Mouse (Mus musculus) hindbrain, embryonic 11.5 days (tissue): ENCODE measurements around the gene Shb. TPM values are rescaled to one million over a fixed set of nuclear protein-coding genes. Genes with fewer than 3 reads are reported as not detected.
A peak's percentile ranks its signal among the peaks of the same experiment; 100 is the strongest.

Experiments
- ATAC-seq: fragments of 200-750 bp; cut with Nextera tagmentation; 2 replicates; pipeline ENCODE4 v1.8.0; 2017; ENCODE audit warnings: mild to moderate bottlenecking, moderate TSS enrichment, moderate library complexity; ENCODE audit not compliant: low FRiP score
- DNase-seq: peaks from one replicate; pipeline ENCODE4 v3.0.0-alpha.2; 2015; ENCODE audit warnings: low spot score
- H3K27ac ChIP-seq: fragments of 300-500 bp; sonication (generic); 2 replicates; pipeline ENCODE4 v1.5.1; 2014; ENCODE audit warnings: mild to moderate bottlenecking, low read depth, low read length
- H3K27me3 ChIP-seq: fragments of 300-500 bp; sonication (generic); 2 replicates; pipeline ENCODE4 v1.6.1; 2014; ENCODE audit warnings: mild to moderate bottlenecking, low read length, moderate library complexity, mixed read lengths; ENCODE audit not compliant: control insufficient read depth, insufficient read depth
- H3K36me3 ChIP-seq: fragments of 300-500 bp; sonication (generic); 2 replicates; pipeline ENCODE4 v1.6.1; 2014; ENCODE audit warnings: mild to moderate bottlenecking, low read length, moderate library complexity, mixed read lengths; ENCODE audit not compliant: control insufficient read depth, insufficient read depth
- H3K4me1 ChIP-seq: fragments of 300-500 bp; sonication (generic); replicated peaks from 2 replicates; pipeline ENCODE4 v1.6.1; 2014; ENCODE audit warnings: low read length, mixed read lengths; ENCODE audit not compliant: control insufficient read depth, insufficient read depth
- H3K4me2 ChIP-seq: fragments of 300-500 bp; sonication (generic); replicated peaks from 2 replicates; pipeline ENCODE4 v1.6.1; 2014; ENCODE audit warnings: mild to moderate bottlenecking, low read depth, low read length
- H3K4me3 ChIP-seq: fragments of 300-500 bp; sonication (generic); 2 replicates; pipeline ENCODE4 v1.5.1; 2014; ENCODE audit warnings: low read depth, low read length
- H3K9ac ChIP-seq: fragments of 300-500 bp; sonication (generic); 2 replicates; pipeline ENCODE4 v1.6.1; 2014; ENCODE audit warnings: low read depth, low read length
- H3K9me3 ChIP-seq: fragments of 300-500 bp; sonication (generic); 2 replicates; pipeline ENCODE4 v1.6.1; 2016; ENCODE audit warnings: low read length; ENCODE audit not compliant: control insufficient read depth
- WGBS: fragments of 180-500 bp; shearing (Covaris S2); extraction: QIAGEN DNeasy Blood & Tissue Kit; methylation state at CpG from one replicate; pipeline ENCODE4 v1.1.7; 2014; 5-methylcytosine and 5-hydroxymethylcytosine counted together
- polyA plus RNA-seq: library from polyadenylated mRNA; unstranded; fragments of >200 nt; fragmentation: Nextera tagmentation; extraction: Ambion mirVana; gene quantifications from 2 replicates; pipeline ENCODE4 v1.2.1, GENCODE M21; 2014

Shb gene
- polyA plus RNA-seq, result 4.2 and 6.2 TPM in 2 replicates

DNA sequence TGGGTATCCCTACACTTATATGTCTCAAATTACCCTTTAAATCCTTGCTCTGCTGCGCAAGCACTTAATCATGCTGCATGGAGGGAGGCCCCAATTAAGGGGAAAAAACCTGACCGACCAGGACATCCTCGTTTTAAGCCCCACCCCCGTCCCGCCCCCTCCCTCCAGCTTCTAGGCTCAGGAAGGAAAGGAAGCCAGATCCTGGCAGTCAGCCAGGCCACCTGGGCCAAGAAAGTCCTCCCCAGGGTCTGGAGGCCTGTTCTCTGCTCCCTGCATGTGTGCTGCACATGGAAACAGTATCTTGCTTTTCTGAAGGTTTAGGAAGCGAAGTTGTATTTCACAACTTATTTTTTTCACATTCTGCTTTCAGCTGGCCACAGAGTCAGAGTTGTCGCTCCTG is at the start of gene Shb:
Shb (minus strand) TSS at position 96 of the 400 bp plus-strand sequence.
- Histone ChIP-seq H3K9me3 (no peaks in the 10 kb centered on the region), H3K27ac (peak within 1 kb of the TSS; percentile 78; the same call in 1 of the 2 replicates), H3K4me3 (peak within 1 kb of the TSS; percentile 74), H3K9ac (no peak within 1 kb of the TSS), H3K36me3 (no peaks in the 10 kb centered on the region), H3K27me3 (peaks cover 8% of the 10 kb centered on the region; the same call in 1 of the 2 replicates), H3K4me1 (peaks cover 12% of the 10 kb centered on the region), H3K4me2 (peak within 1 kb of the TSS; percentile 97)
- WGBS, result 17% methylated on average over 7 of the region's 7 CpGs
- ATAC-seq, result no peak
- DNase-seq, result peak; percentile 56

DNA sequence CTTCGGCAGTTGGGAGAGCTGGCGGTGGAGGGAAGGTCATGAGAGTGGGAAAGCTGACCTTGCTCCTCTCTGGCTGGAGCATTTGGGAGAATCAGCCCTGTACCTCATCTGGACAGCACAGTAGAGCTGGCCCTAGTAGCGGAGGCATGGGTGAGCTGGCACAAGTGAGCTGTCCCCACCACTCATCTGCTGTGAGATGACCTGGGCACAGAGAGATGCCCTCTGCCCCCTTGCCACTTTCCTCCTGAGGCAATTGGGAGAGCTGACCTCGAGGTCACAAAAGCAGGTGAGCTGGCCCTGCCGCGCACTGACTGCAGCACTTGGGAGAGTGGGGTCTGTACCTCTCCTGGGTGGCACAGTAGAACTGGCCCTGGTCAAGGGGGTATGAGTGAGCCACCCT is 48.8 kb upstream of the Shb start:
- no peak overlapping the region for H3K27ac ChIP-seq

GRCm38 (mm10) chr4:45578554-45579370 is 46.5 kb upstream of the Shb start:
- H3K4me1 ChIP-seq, result peaks cover 3% of the 10 kb centered on the region; the same call in 1 of the 2 replicates
- peak; percentile 41 for DNase-seq
- no peaks in the 10 kb centered on the region for H3K36me3 ChIP-seq
- no peak overlapping the region for H3K9ac ChIP-seq
- H3K4me3 ChIP-seq, result no peak overlapping the region
- 22% methylated on average over 22 of the region's 22 CpGs for WGBS
- no peak for ATAC-seq
- H3K4me2 ChIP-seq, result no peak overlapping the region
- H3K27ac ChIP-seq, result no peak overlapping the region
- H3K27me3 ChIP-seq, result no peaks in the 10 kb centered on the region
- no peaks in the 10 kb centered on the region for H3K9me3 ChIP-seq

More for the DNA sequence above, 48.8 kb upstream of the Shb start:
- ATAC-seq (no peak), DNase-seq (no peak)
- no peaks in the 10 kb centered on the region for H3K36me3 ChIP-seq
- H3K9me3 ChIP-seq, result no peaks in the 10 kb centered on the region
- peaks cover 3% of the 10 kb centered on the region; the same call in 1 of the 2 replicates for H3K4me1 ChIP-seq
- no peak overlapping the region for H3K4me3 ChIP-seq
- H3K27me3 ChIP-seq, result no peaks in the 10 kb centered on the region
- 87% methylated on average over 6 of the region's 6 CpGs for WGBS
- H3K4me2 ChIP-seq, result no peak overlapping the region
- H3K9ac ChIP-seq, result no peak overlapping the region

DNA sequence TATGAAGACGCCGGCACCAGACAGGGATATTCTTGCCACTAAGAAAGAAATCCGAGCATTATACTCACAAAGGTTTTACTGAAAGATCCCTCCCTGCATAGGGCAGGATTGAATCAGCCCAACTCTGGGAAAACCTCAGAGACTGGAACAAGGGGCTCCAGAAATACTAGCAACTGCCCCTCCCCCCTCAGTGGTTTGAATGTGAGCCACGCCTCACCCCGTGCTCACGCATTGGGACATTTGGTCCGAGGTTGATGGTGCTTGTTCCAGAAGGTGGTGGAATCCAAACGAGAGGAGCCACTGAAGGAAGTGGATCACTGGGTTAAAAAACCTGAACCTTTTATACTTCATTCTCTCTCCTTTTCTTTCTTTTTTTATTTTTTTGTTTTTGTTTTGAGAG is 45.4 kb upstream of the Shb start:
- no peaks in the 10 kb centered on the region for H3K36me3 ChIP-seq
- H3K4me1 ChIP-seq, result peaks cover 3% of the 10 kb centered on the region; the same call in 1 of the 2 replicates
- DNase-seq (peak; percentile 23), ATAC-seq (no peak)
- no peak overlapping the region for H3K4me3 ChIP-seq
- H3K9me3 ChIP-seq, result no peaks in the 10 kb centered on the region
- H3K4me2 ChIP-seq, result no peak overlapping the region
- H3K9ac ChIP-seq, result no peak overlapping the region
- WGBS, result 52% methylated on average over 8 of the region's 8 CpGs
- H3K27ac ChIP-seq, result no peak overlapping the region
- no peaks in the 10 kb centered on the region for H3K27me3 ChIP-seq

DNA sequence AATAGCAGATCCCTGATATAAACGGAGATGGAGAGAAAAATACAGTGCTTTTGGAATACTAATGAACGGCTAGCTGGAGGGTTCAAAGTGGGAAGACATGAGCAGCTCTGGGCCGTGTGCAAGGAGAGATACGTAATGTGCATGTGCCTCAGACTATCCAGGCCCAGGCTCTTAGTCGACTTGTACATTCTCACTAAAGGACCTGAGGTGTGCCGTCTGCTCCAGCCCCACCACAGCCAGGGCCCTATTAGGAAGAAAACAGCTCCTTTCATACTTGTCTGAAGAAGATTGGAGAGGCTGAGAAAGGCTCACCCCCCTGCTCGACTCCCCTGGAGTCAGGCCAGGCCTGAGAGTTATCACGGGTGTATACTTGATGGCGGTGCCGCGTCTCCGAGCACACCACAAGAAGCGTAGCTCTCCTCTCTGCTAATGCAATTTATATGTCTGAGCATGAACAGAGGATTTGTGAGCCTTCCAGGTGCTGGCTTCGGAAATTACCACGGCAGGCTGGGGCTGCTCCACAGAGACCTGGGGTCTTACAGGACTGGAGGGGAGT is 42.4 kb upstream of the Shb start:
- Histone ChIP-seq H3K9ac (no peak overlapping the region), H3K9me3 (no peaks in the 10 kb centered on the region), H3K27me3 (no peaks in the 10 kb centered on the region), H3K27ac (no peak overlapping the region), H3K4me1 (peaks cover 3% of the 10 kb centered on the region; the same call in 1 of the 2 replicates), H3K4me3 (no peak overlapping the region), H3K4me2 (no peak overlapping the region), H3K36me3 (no peaks in the 10 kb centered on the region)
- DNase-seq, result no peak
- no peak for ATAC-seq
- 84% methylated on average over 15 of the region's 15 CpGs for WGBS

DNA sequence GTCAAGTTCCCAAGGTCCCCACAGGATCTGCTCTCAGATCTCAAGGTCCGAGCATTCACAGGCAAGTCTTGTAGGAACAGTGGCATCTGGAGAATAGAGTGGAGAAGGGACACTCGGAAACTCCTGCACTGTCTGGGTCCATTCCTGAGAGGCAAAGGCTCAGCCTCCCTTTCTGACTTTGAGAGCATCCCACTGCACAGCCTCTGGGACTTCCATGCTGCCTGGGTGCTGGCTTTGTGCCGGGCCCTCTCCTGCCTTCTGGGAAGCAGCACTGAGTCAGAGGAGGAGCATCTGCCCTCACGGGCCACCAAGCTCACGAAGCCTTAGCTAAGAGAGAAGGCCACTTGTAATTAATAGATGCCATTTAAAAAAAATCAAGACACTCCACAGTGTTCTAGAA is 37.3 kb upstream of the Shb start:
- H3K4me3 ChIP-seq, result no peak overlapping the region
- no peak overlapping the region for H3K4me2 ChIP-seq
- ATAC-seq (no peak), DNase-seq (no peak)
- WGBS, result 76% methylated on average over 5 of the region's 5 CpGs
- no peak overlapping the region for H3K27ac ChIP-seq
- no peaks in the 10 kb centered on the region for H3K36me3 ChIP-seq
- H3K9ac ChIP-seq, result no peak overlapping the region
- no peaks in the 10 kb centered on the region for H3K9me3 ChIP-seq
- H3K27me3 ChIP-seq, result no peaks in the 10 kb centered on the region
- H3K4me1 ChIP-seq, result no peaks in the 10 kb centered on the region

GRCm38 (mm10) chr4:45558211-45558610 is 25.9 kb upstream of the Shb start:
- 81% methylated on average over 5 of the region's 5 CpGs for WGBS

DNA sequence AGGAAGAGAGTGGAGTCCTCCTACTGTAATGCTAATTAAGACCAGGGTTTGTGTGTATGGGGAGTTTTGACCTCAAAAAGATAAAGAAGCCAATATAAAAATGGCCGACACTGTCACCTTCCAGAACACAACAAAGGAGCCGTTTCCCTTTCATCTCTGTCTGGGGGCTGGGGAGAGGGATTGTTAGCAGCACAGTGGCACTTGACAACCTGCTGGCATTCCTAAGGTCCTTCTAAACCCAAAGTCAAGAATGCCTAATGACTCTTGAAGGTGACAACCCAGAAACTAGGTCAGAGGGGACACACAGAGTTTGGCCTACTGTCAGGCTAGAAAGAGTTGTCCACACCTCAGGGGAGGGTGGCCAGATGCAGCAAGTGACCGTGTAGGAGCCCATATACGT is 20.3 kb upstream of the Shb start:
- Histone ChIP-seq H3K4me2 (no peak overlapping the region), H3K4me1 (no peaks in the 10 kb centered on the region), H3K27me3 (no peaks in the 10 kb centered on the region), H3K9ac (no peak overlapping the region), H3K27ac (no peak overlapping the region), H3K9me3 (no peaks in the 10 kb centered on the region), H3K36me3 (no peaks in the 10 kb centered on the region), H3K4me3 (no peak overlapping the region)
- DNase-seq (no peak), ATAC-seq (no peak)
- WGBS, result 55% methylated on average over 4 of the region's 4 CpGs

More at GRCm38 (mm10) chr4:45558211-45558610, 25.9 kb upstream of the Shb start:
- Histone ChIP-seq H3K4me1 (no peaks in the 10 kb centered on the region), H3K36me3 (no peaks in the 10 kb centered on the region), H3K9ac (no peak overlapping the region), H3K4me2 (no peak overlapping the region), H3K27ac (no peak overlapping the region), H3K9me3 (no peaks in the 10 kb centered on the region), H3K27me3 (no peaks in the 10 kb centered on the region), H3K4me3 (no peak overlapping the region)
- DNase-seq, result no peak
- no peak for ATAC-seq

DNA sequence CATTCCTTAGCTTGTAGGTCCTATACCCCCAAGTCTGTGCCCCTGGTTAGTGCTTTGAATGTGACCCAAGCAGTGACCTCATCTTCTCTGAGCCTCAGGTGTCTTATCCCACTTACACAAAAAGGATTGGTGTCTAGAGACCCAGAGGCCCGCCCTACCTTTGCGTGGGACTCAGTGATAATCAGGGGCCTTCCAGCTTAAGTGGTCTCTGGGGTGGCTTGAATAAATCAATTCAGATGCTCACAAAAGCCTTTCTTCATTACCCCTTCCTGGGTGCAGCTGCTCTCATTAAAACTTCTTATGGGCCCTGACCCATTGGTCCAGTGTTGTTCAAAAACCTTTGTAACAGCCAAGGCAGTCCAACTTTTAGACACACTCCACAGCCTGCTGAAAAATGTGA is 18.7 kb upstream of the Shb start:
- no peak for ATAC-seq
- Histone ChIP-seq H3K4me1 (no peaks in the 10 kb centered on the region), H3K27ac (no peak overlapping the region), H3K27me3 (no peaks in the 10 kb centered on the region), H3K9me3 (no peaks in the 10 kb centered on the region), H3K4me3 (no peak overlapping the region), H3K9ac (no peak overlapping the region), H3K4me2 (no peak overlapping the region), H3K36me3 (no peaks in the 10 kb centered on the region)
- no peak for DNase-seq
- 61% methylated on average over 2 of the region's 2 CpGs for WGBS
